Mouse (Mus musculus) liver, embryonic 16.5 days (tissue): ENCODE results near the gene Usp32. TPM values are rescaled to one million over a fixed set of nuclear protein-coding genes. Genes with fewer than 3 reads are reported as not detected.

Source experiments
- ATAC-seq: fragments of 200-750 bp; cut with Nextera tagmentation; 2 replicates; pipeline ENCODE4 v1.8.0; 2017; ENCODE audit warnings: low read depth, mild to moderate bottlenecking, moderate number of reproducible peaks, moderate library complexity
- H3K27ac ChIP-seq: fragments of 300-500 bp; sonication (generic); 2 replicates; pipeline ENCODE4 v1.5.1; 2014; ENCODE audit warnings: mild to moderate bottlenecking, low read length
- H3K27me3 ChIP-seq: fragments of 300-500 bp; sonication (generic); 2 replicates; pipeline ENCODE4 v1.6.1; 2014; ENCODE audit warnings: low read depth, low read length, mixed read lengths; ENCODE audit not compliant: control insufficient read depth, insufficient read depth
- H3K36me3 ChIP-seq: fragments of 300-500 bp; sonication (generic); 2 replicates; pipeline ENCODE4 v1.6.1; 2014; ENCODE audit warnings: mild to moderate bottlenecking; ENCODE audit not compliant: control insufficient read depth, insufficient read depth
- H3K4me1 ChIP-seq: fragments of 300-500 bp; sonication (generic); 2 replicates; pipeline ENCODE4 v1.6.1; 2014; ENCODE audit warnings: low read depth, low read length, mixed read lengths; ENCODE audit not compliant: control insufficient read depth
- H3K4me2 ChIP-seq: fragments of 300-500 bp; sonication (generic); 2 replicates; pipeline ENCODE4 v1.6.1; 2014; ENCODE audit warnings: low read depth, low read length, mixed read lengths
- H3K4me3 ChIP-seq: fragments of 300-500 bp; sonication (generic); 2 replicates; pipeline ENCODE4 v1.5.1; 2014; ENCODE audit warnings: low read depth, mild to moderate bottlenecking, low read length
- H3K9ac ChIP-seq: fragments of 300-500 bp; sonication (generic); 2 replicates; pipeline ENCODE4 v1.6.1; 2014; ENCODE audit warnings: low read depth, low read length
- H3K9me3 ChIP-seq: fragments of 300-500 bp; sonication (generic); replicated peaks from 2 replicates; pipeline ENCODE4 v1.6.1; 2016; ENCODE audit warnings: low read length; ENCODE audit not compliant: control insufficient read depth
- whole genome bisulfite sequencing: fragments of 180-500 bp; shearing (Covaris S2); extraction: QIAGEN DNeasy Blood & Tissue Kit; methylation state at CpG from one replicate; pipeline ENCODE4 v1.1.7; 2014; ENCODE audit not compliant: insufficient replicate concordance; 5-methylcytosine and 5-hydroxymethylcytosine counted together
- polyA plus RNA-seq: library from polyadenylated mRNA; unstranded; fragments of >200 nt; fragmentation: Nextera tagmentation; extraction: Ambion mirVana; gene quantifications from 2 replicates; pipeline ENCODE4 v1.2.1, GENCODE M21; 2015

Usp32 gene
- polyA plus RNA-seq, 1 experiment from 2014 or later: 11.4 TPM

- Histone ChIP-seq H3K36me3 (no peaks in the 10 kb centered on the region), H3K4me1 (no peaks in the 10 kb centered on the region; the same call in none of the 2 replicates), H3K27me3 (peaks cover 15% of the 10 kb centered on the region), H3K27ac (no peak overlapping the region), H3K9me3 (no peaks in the 10 kb centered on the region), H3K9ac (no peak overlapping the region), H3K4me2 (no peak overlapping the region), H3K4me3 (no peak overlapping the region)
- 38% methylated on average over 3 of the region's 3 CpGs for WGBS
- no peak for ATAC-seq
Measured at GRCm38 (mm10) chr11:84945841-84946240, 194.1 kb downstream of the Usp32 start.

- H3K27me3 ChIP-seq: peaks cover 15% of the 10 kb centered on the region
- no peaks in the 10 kb centered on the region for H3K9me3 ChIP-seq
- no peaks in the 10 kb centered on the region; the same call in none of the 2 replicates for H3K4me1 ChIP-seq
- no peak overlapping the region for H3K4me2 ChIP-seq
- H3K9ac ChIP-seq: no peak overlapping the region
- H3K4me3 ChIP-seq: no peak overlapping the region
- ATAC-seq: no peak
- whole genome bisulfite sequencing: 6% methylated on average over 12 of the region's 12 CpGs
- no peaks in the 10 kb centered on the region for H3K36me3 ChIP-seq
- no peak overlapping the region for H3K27ac ChIP-seq
Measured at GRCm38 (mm10) chr11:84944639-84945435, 195.1 kb downstream of the Usp32 start.

GRCm38 (mm10) chr11:84943948-84944347 is 196.0 kb downstream of the Usp32 start:
- H3K4me3 ChIP-seq: no peak overlapping the region
- H3K4me2 ChIP-seq: no peak overlapping the region
- no peaks in the 10 kb centered on the region; the same call in none of the 2 replicates for H3K4me1 ChIP-seq
- no peak overlapping the region for H3K9ac ChIP-seq
- no peak overlapping the region for H3K27ac ChIP-seq
- no peaks in the 10 kb centered on the region for H3K9me3 ChIP-seq
- 2% methylated on average over 15 of the region's 15 CpGs for WGBS
- peaks cover 15% of the 10 kb centered on the region for H3K27me3 ChIP-seq
- H3K36me3 ChIP-seq: no peaks in the 10 kb centered on the region
- ATAC-seq: no peak

GRCm38 (mm10) chr11:84940140-84940539 is 199.8 kb downstream of the Usp32 start:
- Histone ChIP-seq H3K27me3 (peaks cover 11% of the 10 kb centered on the region), H3K36me3 (no peaks in the 10 kb centered on the region), H3K9me3 (no peaks in the 10 kb centered on the region), H3K4me1 (no peaks in the 10 kb centered on the region; the same call in 1 of the 2 replicates), H3K27ac (no peak overlapping the region), H3K4me2 (no peak overlapping the region), H3K9ac (no peak overlapping the region), H3K4me3 (no peak overlapping the region)
- no peak for ATAC-seq
- WGBS: 65% methylated on average over 10 of the region's 10 CpGs

- no peak overlapping the region for H3K27ac ChIP-seq
- no peaks in the 10 kb centered on the region for H3K36me3 ChIP-seq
- H3K4me3 ChIP-seq: no peak overlapping the region
- peaks cover 6% of the 10 kb centered on the region for H3K27me3 ChIP-seq
- WGBS: 50% methylated on average over 8 of the region's 8 CpGs
- H3K9me3 ChIP-seq: no peaks in the 10 kb centered on the region
- H3K4me2 ChIP-seq: no peak overlapping the region
- no peak for ATAC-seq
- H3K4me1 ChIP-seq: no peaks in the 10 kb centered on the region; the same call in 1 of the 2 replicates
- no peak overlapping the region for H3K9ac ChIP-seq
Measured at GRCm38 (mm10) chr11:84939508-84940053, 200.4 kb downstream of the Usp32 start.

Other genes starting within 250 kb of the Usp32 start
- 27.4 and 32.1 TPM in 2 replicates for gene Znhit3, start 223.8 kb downstream of the Usp32 start, polyA plus RNA-seq
- not detected in 2 replicates for gene Car4, start 182.4 kb downstream of the Usp32 start, polyA plus RNA-seq
- gene 1700125H20Rik, start 30.2 kb upstream of the Usp32 start, polyA plus RNA-seq: 0.14 TPM in 1 of 2 replicates, not detected in the other
- 10.9 and 11.4 TPM in 2 replicates for gene Appbp2, start 95.0 kb upstream of the Usp32 start, polyA plus RNA-seq
- 17.7 and 18.4 TPM in 2 replicates for gene Ppm1d, start 171.1 kb upstream of the Usp32 start, polyA plus RNA-seq
- 18.7 and 19.1 TPM in 2 replicates for gene Bcas3, start 213.0 kb upstream of the Usp32 start, polyA plus RNA-seq